Mouse (Mus musculus) lung, embryonic 14.5 days (tissue): ENCODE data around the gene Zfp148. TPM values are rescaled to one million over a fixed set of nuclear protein-coding genes. Genes with fewer than 3 reads are reported as not detected.

ENCODE experiments used
- ATAC-seq: fragments of 200-750 bp; cut with Nextera tagmentation; 2 replicates; pipeline ENCODE4 v1.8.0; 2017; ENCODE audit warnings: mild to moderate bottlenecking, moderate TSS enrichment, moderate library complexity; ENCODE audit not compliant: insufficient read depth
- DNase-seq: peaks from one replicate; pipeline ENCODE4 v3.0.0-alpha.2; 2015
- H3K27ac ChIP-seq: fragments of 300-500 bp; sonication (generic); 2 replicates; pipeline ENCODE4 v1.5.1; 2014; ENCODE audit warnings: low read depth, mild to moderate bottlenecking, moderate library complexity
- H3K27me3 ChIP-seq: fragments of 300-500 bp; sonication (generic); 2 replicates; pipeline ENCODE4 v1.6.1; 2014; ENCODE audit warnings: low read length, control low read depth; ENCODE audit not compliant: insufficient read depth
- H3K36me3 ChIP-seq: fragments of 300-500 bp; sonication (generic); 2 replicates; pipeline ENCODE4 v1.6.1; 2014; ENCODE audit warnings: control low read depth; ENCODE audit not compliant: insufficient read depth
- H3K4me1 ChIP-seq: fragments of 300-500 bp; sonication (generic); 2 replicates; pipeline ENCODE4 v1.6.1; 2014; ENCODE audit warnings: antibody characterized with exemption, control low read depth; ENCODE audit not compliant: insufficient read depth
- H3K4me2 ChIP-seq: fragments of 300-500 bp; sonication (generic); 2 replicates; pipeline ENCODE4 v1.6.1; 2014; ENCODE audit warnings: mild to moderate bottlenecking
- H3K4me3 ChIP-seq: fragments of 300-500 bp; sonication (generic); 2 replicates; pipeline ENCODE4 v1.5.1; 2014; ENCODE audit warnings: low read depth, low read length
- H3K9ac ChIP-seq: fragments of 300-500 bp; sonication (generic); 2 replicates; pipeline ENCODE4 v1.6.1; 2014
- H3K9me3 ChIP-seq: fragments of 300-500 bp; sonication (generic); 2 replicates; pipeline ENCODE4 v1.6.1; 2016; ENCODE audit warnings: low read depth, low read length, control low read depth
- CTCF ChIP-seq: IDR thresholded peaks from 2 replicates; pipeline ENCODE4 v1.5.1; 2016; ENCODE audit warnings: antibody characterized with exemption, low read depth
- WGBS: fragments of 180-500 bp; shearing (Covaris S2); extraction: QIAGEN DNeasy Blood & Tissue Kit; methylation state at CpG from one replicate; pipeline ENCODE4 v1.1.7; 2014; 5-methylcytosine and 5-hydroxymethylcytosine counted together
- polyA plus RNA-seq: library from polyadenylated mRNA; unstranded; fragments of >200 nt; fragmentation: Nextera tagmentation; extraction: Ambion mirVana; gene quantifications from 2 replicates; pipeline ENCODE4 v1.2.1, GENCODE M21; 2014

The Zfp148 gene
- polyA plus RNA-seq, 1 experiment from 2014 or later: 50.3 TPM

DNA sequence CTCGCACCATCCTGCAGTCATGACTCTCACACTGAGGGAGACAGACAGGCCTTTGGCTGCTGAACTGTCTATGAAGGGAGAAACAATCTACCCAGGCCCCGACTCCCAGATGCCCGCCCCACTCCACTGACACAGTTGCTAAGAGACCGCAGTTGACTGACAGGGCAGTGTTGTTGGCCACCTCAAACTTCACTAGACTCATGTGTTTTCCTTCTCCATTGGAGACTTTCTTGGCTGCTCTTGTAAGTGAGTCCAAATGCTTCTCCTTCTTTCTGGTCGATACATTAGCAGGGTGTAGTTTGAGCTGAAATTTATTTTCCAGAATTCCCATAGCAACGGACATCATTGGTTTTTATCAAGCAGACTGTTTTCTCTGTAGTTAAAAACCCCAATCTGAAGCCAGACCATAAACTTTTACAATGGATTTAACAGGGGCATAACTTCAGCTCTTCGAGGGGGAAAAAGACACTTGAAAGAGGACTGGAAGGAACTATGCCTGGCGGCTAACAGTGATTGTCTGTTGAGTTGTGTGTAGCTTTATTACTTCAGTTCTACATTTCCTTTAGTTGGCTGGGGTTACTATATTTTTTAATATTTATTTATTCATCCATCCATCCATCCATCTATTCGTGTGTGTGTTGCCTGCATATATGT lies 173.2 kb downstream of the Zfp148 start:
- 68% methylated on average over 9 of the region's 9 CpGs for WGBS
- DNase-seq: no peak

More for the DNA sequence above, 173.2 kb downstream of the Zfp148 start:
- no peaks in the 10 kb centered on the region for H3K9me3 ChIP-seq
- H3K27ac ChIP-seq: no peak overlapping the region
- H3K4me1 ChIP-seq: no peaks in the 10 kb centered on the region
- H3K27me3 ChIP-seq: no peaks in the 10 kb centered on the region
- no peak overlapping the region for H3K4me2 ChIP-seq
- no peak overlapping the region for H3K4me3 ChIP-seq
- no peak overlapping the region for H3K9ac ChIP-seq
- H3K36me3 ChIP-seq: no peaks in the 10 kb centered on the region
- no peak for ATAC-seq
- no peak for TF ChIP-seq CTCF

Other genes with a start within 250 kb of the Zfp148 start
- 20.6 and 25.2 TPM in 2 replicates for gene Osbpl11, start 195.8 kb upstream of the Zfp148 start, polyA plus RNA-seq
- 110 and 113 TPM in 2 replicates for gene Snx4, start 129.4 kb upstream of the Zfp148 start, polyA plus RNA-seq
- gene Slc12a8, start 136.5 kb downstream of the Zfp148 start, polyA plus RNA-seq: 0.96 and 1.1 TPM in 2 replicates